Mouse (Mus musculus) liver, embryonic 14.5 days (tissue): Measurements from ENCODE around the gene Trim14. TPM values are rescaled to one million over a fixed set of nuclear protein-coding genes. Genes with fewer than 3 reads are reported as not detected.

Source experiments
- ATAC-seq: fragments of 200-750 bp; cut with Nextera tagmentation; 2 replicates; pipeline ENCODE4 v1.8.0; 2017; ENCODE audit warnings: moderate number of reproducible peaks, mild to moderate bottlenecking, moderate library complexity; ENCODE audit not compliant: insufficient read depth
- DNase-seq, 3 experiments: peaks; one replicate each; pipeline ENCODE4 v3.0.0-alpha.2; 2012 to 2013; ENCODE audit warnings: low read depth in 3 of 3, low spot score in 3 of 3
- H3K27ac ChIP-seq: fragments of 300-500 bp; sonication (generic); 2 replicates; pipeline ENCODE4 v1.5.1; 2014; ENCODE audit warnings: moderate library complexity, mild to moderate bottlenecking, control low read depth, inconsistent platforms
- H3K27me3 ChIP-seq: fragments of 300-500 bp; sonication (generic); 2 replicates; pipeline ENCODE4 v1.6.1; 2014; ENCODE audit warnings: mild to moderate bottlenecking, low read length, moderate library complexity; ENCODE audit not compliant: control insufficient read depth, insufficient read depth
- H3K36me3 ChIP-seq: fragments of 300-500 bp; sonication (generic); replicated peaks from 2 replicates; pipeline ENCODE4 v1.6.1; 2014; ENCODE audit warnings: low read depth; ENCODE audit not compliant: control insufficient read depth, insufficient read depth
- H3K4me1 ChIP-seq, 2 experiments: fragments of 200-500 bp in 1 of 2; fragments of 300-500 bp in 1 of 2; sonication (generic) in 1 of 2; replicated peaks; 2 replicates each; pipeline ENCODE4 v1.6.1; 2012 to 2014; ENCODE audit warnings: antibody characterized with exemption in 1 of 2, inconsistent platforms in 1 of 2, low read length in 1 of 2; ENCODE audit not compliant: control insufficient read depth in 2 of 2, insufficient read depth in 2 of 2
- H3K4me2 ChIP-seq: fragments of 300-500 bp; sonication (generic); 2 replicates; pipeline ENCODE4 v1.6.1; 2014; ENCODE audit warnings: low read depth, mild to moderate bottlenecking, control low read depth, moderate library complexity
- H3K4me3 ChIP-seq, 2 experiments: fragments of 200-500 bp in 1 of 2; fragments of 300-500 bp in 1 of 2; sonication (generic) in 1 of 2; 2 replicates each; pipeline ENCODE4 v1.5.1; 2012 to 2014; ENCODE audit warnings: low read depth in 2 of 2, low read length in 2 of 2, mild to moderate bottlenecking in 2 of 2, control low read depth in 1 of 2, inconsistent platforms in 1 of 2, moderate library complexity in 1 of 2; ENCODE audit not compliant: insufficient read depth in 1 of 2
- H3K9ac ChIP-seq: fragments of 300-500 bp; sonication (generic); replicated peaks from 2 replicates; pipeline ENCODE4 v1.6.1; 2014; ENCODE audit warnings: mild to moderate bottlenecking, control low read depth, moderate library complexity
- H3K9me3 ChIP-seq: fragments of 300-500 bp; sonication (generic); 2 replicates; pipeline ENCODE4 v1.6.1; 2016; ENCODE audit warnings: low read length, mixed read lengths; ENCODE audit not compliant: control insufficient read depth
- CTCF ChIP-seq: IDR thresholded peaks from 2 replicates; pipeline ENCODE4 v1.5.1; 2016; ENCODE audit warnings: antibody characterized with exemption, low read depth, control low read depth
- EP300 ChIP-seq: IDR thresholded peaks from 2 replicates; pipeline ENCODE4 v1.6.1; 2016; ENCODE audit warnings: antibody characterized with exemption, low read depth
- WGBS: fragments of 180-500 bp; shearing (Covaris S2); extraction: QIAGEN DNeasy Blood & Tissue Kit; methylation state at CpG from one replicate; pipeline ENCODE4 v1.1.7; 2014; ENCODE audit not compliant: insufficient replicate concordance; 5-methylcytosine and 5-hydroxymethylcytosine counted together
- polyA plus RNA-seq, 2 experiments: library from polyadenylated mRNA; depleted of rRNA in 1 of 2; stranded (reverse) in 1 of 2; unstranded in 1 of 2; fragments of >200 nt; fragmentation: Nextera tagmentation in 1 of 2; extraction: Ambion mirVana in 1 of 2; gene quantifications; 2 replicates each; pipeline versions ENCODE4 v1.2.1 to v1.2.3; 2012 to 2014

Trim14 gene
- polyA plus RNA-seq, 2 experiments: 4.1 to 7.5 TPM

- H3K27ac ChIP-seq: no peak overlapping the region
- ATAC-seq: no peak
- H3K4me1 ChIP-seq: no peaks in the 10 kb centered on the region
- no peak for DNase-seq
- H3K9me3 ChIP-seq: no peaks in the 10 kb centered on the region
- H3K36me3 ChIP-seq: no peaks in the 10 kb centered on the region
- H3K4me3 ChIP-seq: no peak overlapping the region
- no peak overlapping the region for H3K4me2 ChIP-seq
- H3K27me3 ChIP-seq: no peaks in the 10 kb centered on the region
- TF ChIP-seq EP300 (no peak), CTCF (no peak)
- WGBS: 56% methylated on average over 4 of the region's 4 CpGs
- H3K9ac ChIP-seq: no peak overlapping the region
Measured at GRCm38 (mm10) chr4:46572616-46573015, 36.7 kb upstream of the Trim14 start.

GRCm38 (mm10) chr4:46571744-46572143, 35.8 kb upstream of the Trim14 start:
- Histone ChIP-seq H3K36me3 (no peaks in the 10 kb centered on the region), H3K27ac (no peak overlapping the region), H3K9me3 (no peaks in the 10 kb centered on the region), H3K4me2 (no peak overlapping the region), H3K4me3 (no peak overlapping the region), H3K9ac (no peak overlapping the region), H3K27me3 (no peaks in the 10 kb centered on the region), H3K4me1 (no peaks in the 10 kb centered on the region)
- DNase-seq (no peak), ATAC-seq (no peak)
- no peak for TF ChIP-seq EP300
- 70% methylated on average over 9 of the region's 9 CpGs for WGBS

- no peak for TF ChIP-seq EP300
- TF ChIP-seq CTCF: no peak
- Histone ChIP-seq H3K27me3 (no peaks in the 10 kb centered on the region), H3K36me3 (no peaks in the 10 kb centered on the region), H3K9ac (no peak overlapping the region), H3K9me3 (no peaks in the 10 kb centered on the region), H3K27ac (no peak overlapping the region), H3K4me1 (peaks cover 0 to 7% of the 10 kb centered on the region in 2 experiments; a peak in 1 of 4 replicates), H3K4me2 (no peak overlapping the region), H3K4me3 (no peak overlapping the region)
- 43% methylated on average over 5 of the region's 5 CpGs for WGBS
- DNase-seq: no peak
- ATAC-seq: no peak
Measured at GRCm38 (mm10) chr4:46569671-46570070, 33.7 kb upstream of the Trim14 start.

- no peaks in the 10 kb centered on the region for H3K9me3 ChIP-seq
- TF ChIP-seq CTCF (no peak), EP300 (no peak)
- peaks cover 0 to 20% of the 10 kb centered on the region in 2 experiments; a peak in 2 of 4 replicates for H3K4me1 ChIP-seq
- DNase-seq (no peak), ATAC-seq (no peak)
- no peak overlapping the region for H3K9ac ChIP-seq
- H3K4me3 ChIP-seq: no peak overlapping the region
- WGBS: 67% methylated on average over 8 of the region's 8 CpGs
- no peaks in the 10 kb centered on the region for H3K27me3 ChIP-seq
- H3K27ac ChIP-seq: no peak overlapping the region
- H3K36me3 ChIP-seq: no peaks in the 10 kb centered on the region
- no peak overlapping the region for H3K4me2 ChIP-seq
Measured at GRCm38 (mm10) chr4:46568169-46568568, 32.2 kb upstream of the Trim14 start.

- H3K4me1 ChIP-seq: peaks cover 0 to 20% of the 10 kb centered on the region in 2 experiments; a peak in 2 of 4 replicates
- H3K4me3 ChIP-seq: no peak overlapping the region
- ATAC-seq: no peak
- H3K4me2 ChIP-seq: no peak overlapping the region
- H3K27me3 ChIP-seq: no peaks in the 10 kb centered on the region
- H3K36me3 ChIP-seq: no peaks in the 10 kb centered on the region
- no peak for DNase-seq
- H3K9ac ChIP-seq: no peak overlapping the region
- TF ChIP-seq CTCF (no peak), EP300 (no peak)
- 42% methylated on average over 8 of the region's 8 CpGs for WGBS
- H3K27ac ChIP-seq: no peak overlapping the region
- H3K9me3 ChIP-seq: no peaks in the 10 kb centered on the region
Measured at GRCm38 (mm10) chr4:46566931-46567671, 31.2 kb upstream of the Trim14 start.
